Mouse (Mus musculus) MEL (cell line): ENCODE results near the gene Tmprss4. TPM values are rescaled to one million over a fixed set of nuclear protein-coding genes. Genes with fewer than 3 reads are reported as not detected.

Experiments
- DNase-seq: peaks from one replicate; pipeline ENCODE4 v3.0.0; 2011; ENCODE audit warnings: low read depth, low spot score
- H3K27ac ChIP-seq: 2 replicates; pipeline ENCODE4 v1.5.1; 2012; ENCODE audit warnings: low read depth, mild to moderate bottlenecking, control low read depth, low read length, moderate library complexity; ENCODE audit not compliant: control insufficient read depth
- H3K27me3 ChIP-seq, 2 experiments: fragments of 150-350 bp in 1 of 2; sonication (generic) in 1 of 2; 2 replicates each; pipeline ENCODE4 v1.6.1; 2012; ENCODE audit warnings: low read length in 2 of 2, mild to moderate bottlenecking in 2 of 2, improper control_type of control experiment in 1 of 2, moderate library complexity in 1 of 2; ENCODE audit not compliant: insufficient read depth in 2 of 2, control insufficient read depth in 1 of 2
- H3K36me3 ChIP-seq, 2 experiments: 2 replicates each; pipeline ENCODE4 v1.6.1; 2012 to 2014; ENCODE audit warnings: low read length in 2 of 2, improper control_type of control experiment in 1 of 2, inconsistent platforms in 1 of 2, mild to moderate bottlenecking in 1 of 2; ENCODE audit not compliant: insufficient read depth in 2 of 2, control insufficient read depth in 1 of 2
- H3K4me1 ChIP-seq, 2 experiments: fragments of 150-350 bp in 1 of 2; sonication (generic) in 1 of 2; 2 replicates each; pipeline ENCODE4 v1.6.1; 2012; ENCODE audit warnings: low read length in 2 of 2, improper control_type of control experiment in 1 of 2, mild to moderate bottlenecking in 1 of 2; ENCODE audit not compliant: insufficient read depth in 2 of 2, control insufficient read depth in 1 of 2
- H3K4me3 ChIP-seq, 2 experiments: fragments of 150-350 bp in 1 of 2; sonication (generic) in 1 of 2; 2 replicates each; pipeline ENCODE4 v1.5.1; 2012; ENCODE audit warnings: low read depth in 2 of 2, low read length in 2 of 2, mild to moderate bottlenecking in 2 of 2, moderate library complexity in 2 of 2, control low read depth in 1 of 2, improper control_type of control experiment in 1 of 2; ENCODE audit not compliant: control insufficient read depth in 1 of 2, insufficient read depth in 1 of 2
- H3K79me2 ChIP-seq: 2 replicates; pipeline ENCODE4 v1.6.1; 2012; ENCODE audit warnings: mild to moderate bottlenecking, low read length, moderate library complexity; ENCODE audit not compliant: control insufficient read depth, poor library complexity, insufficient read depth
- H3K9ac ChIP-seq: 2 replicates; pipeline ENCODE4 v1.6.1; 2012; ENCODE audit warnings: low read depth, mild to moderate bottlenecking, control low read depth, low read length, moderate library complexity; ENCODE audit not compliant: control insufficient read depth, poor library complexity, severe bottlenecking
- H3K9me3 ChIP-seq: fragments of 150-350 bp; sonication (generic); replicated peaks from 2 replicates; pipeline ENCODE4 v1.6.1; 2012; ENCODE audit warnings: mild to moderate bottlenecking, low read length, improper control_type of control experiment, moderate library complexity; ENCODE audit not compliant: insufficient read depth
- ELF1 ChIP-seq: IDR thresholded peaks from 2 replicates; pipeline ENCODE4 v1.6.1; 2014; ENCODE audit warnings: low read depth, mild to moderate bottlenecking, inconsistent platforms, low read length, improper control_type of control experiment, moderate library complexity
- EP300 ChIP-seq, 2 experiments: IDR thresholded peaks; 2 replicates each; pipeline ENCODE4 v1.6.1; 2011; ENCODE audit warnings: improper control_type of control experiment in 2 of 2, low read length in 2 of 2, low read depth in 1 of 2, mild to moderate bottlenecking in 1 of 2
- ETS1 ChIP-seq: IDR thresholded peaks from 2 replicates; pipeline ENCODE4 v1.6.1; 2012; ENCODE audit warnings: low read depth, mild to moderate bottlenecking, inconsistent platforms, low read length, improper control_type of control experiment, moderate library complexity
- GABPA ChIP-seq: IDR thresholded peaks from 2 replicates; pipeline ENCODE4 v1.6.1; 2012; ENCODE audit warnings: low read depth, mild to moderate bottlenecking, inconsistent platforms, low read length, improper control_type of control experiment, moderate library complexity
- GATA1 ChIP-seq: IDR thresholded peaks from 2 replicates; pipeline ENCODE4 v1.6.1; 2011; ENCODE audit warnings: low read depth, low read length, improper control_type of control experiment
- HCFC1 ChIP-seq: IDR thresholded peaks from 2 replicates; pipeline ENCODE4 v1.6.1; 2012; ENCODE audit warnings: low read depth, mild to moderate bottlenecking, inconsistent platforms, low read length, improper control_type of control experiment, moderate library complexity
- JUND ChIP-seq: IDR thresholded peaks from 2 replicates; pipeline ENCODE4 v1.6.1; 2011; ENCODE audit warnings: low read depth, mild to moderate bottlenecking, improper control_type of control experiment, low read length
- KAT2A ChIP-seq: conservative IDR thresholded peaks from 2 replicates; pipeline ENCODE4 v1.6.1; 2012; ENCODE audit warnings: low read depth, low read length, improper control_type of control experiment, inconsistent platforms
- MAFK ChIP-seq: IDR thresholded peaks from 2 replicates; pipeline ENCODE4 v1.6.1; 2011; ENCODE audit warnings: low read depth, mild to moderate bottlenecking, low read length, improper control_type of control experiment, borderline replicate concordance
- MAZ ChIP-seq: IDR thresholded peaks from 2 replicates; pipeline ENCODE4 v1.6.1; 2012; ENCODE audit warnings: low read depth, mild to moderate bottlenecking, inconsistent platforms, low read length, improper control_type of control experiment
- MYC ChIP-seq: IDR thresholded peaks from 2 replicates; pipeline ENCODE4 v1.6.1; 2011; ENCODE audit warnings: low read depth, mild to moderate bottlenecking, low read length, improper control_type of control experiment, moderate library complexity
- NELFE ChIP-seq: IDR thresholded peaks from 2 replicates; pipeline ENCODE4 v1.6.1; 2011; ENCODE audit warnings: low read depth, low read length, improper control_type of control experiment
- POLR2AphosphoS2 ChIP-seq: IDR thresholded peaks from 2 replicates; pipeline ENCODE4 v1.6.1; 2011; ENCODE audit warnings: low read length, improper control_type of control experiment
- POLR2AphosphoS5 ChIP-seq: IDR thresholded peaks from 2 replicates; pipeline ENCODE4 v1.6.1; 2012; ENCODE audit warnings: low read depth, borderline replicate concordance, mild to moderate bottlenecking, inconsistent platforms, low read length, moderate library complexity, mixed read lengths
- RAD21 ChIP-seq: IDR thresholded peaks from 2 replicates; pipeline ENCODE4 v1.6.1; 2011; ENCODE audit warnings: mild to moderate bottlenecking, low read depth, low read length, improper control_type of control experiment
- RCOR1 ChIP-seq: IDR thresholded peaks from 2 replicates; pipeline ENCODE4 v1.6.1; 2012; ENCODE audit warnings: low read depth, mild to moderate bottlenecking, inconsistent platforms, low read length, improper control_type of control experiment
- SIN3A ChIP-seq: IDR thresholded peaks from 2 replicates; pipeline ENCODE4 v1.6.1; 2012; ENCODE audit warnings: low read length, improper control_type of control experiment, inconsistent platforms
- TAL1 ChIP-seq: IDR thresholded peaks from 2 replicates; pipeline ENCODE4 v1.6.1; 2012; ENCODE audit warnings: mild to moderate bottlenecking, inconsistent platforms, low read length, moderate library complexity, mixed read lengths
- TBP ChIP-seq: IDR thresholded peaks from 2 replicates; pipeline ENCODE4 v1.8.0; 2011; ENCODE audit warnings: low read depth, low read length, improper control_type of control experiment
- UBTF ChIP-seq: IDR thresholded peaks from 2 replicates; pipeline ENCODE4 v1.6.1; 2012; ENCODE audit warnings: low read depth, mild to moderate bottlenecking, inconsistent platforms, low read length, improper control_type of control experiment, moderate library complexity, borderline replicate concordance; ENCODE audit not compliant: insufficient read depth
- USF1 ChIP-seq: IDR thresholded peaks from 2 replicates; pipeline ENCODE4 v1.6.1; 2014; ENCODE audit warnings: low read depth, mild to moderate bottlenecking, inconsistent platforms, low read length, improper control_type of control experiment, moderate library complexity
- ZC3H11A ChIP-seq: IDR thresholded peaks from 2 replicates; pipeline ENCODE4 v1.6.1; 2012; ENCODE audit warnings: low read depth, mild to moderate bottlenecking, inconsistent platforms, low read length, improper control_type of control experiment
- ZMIZ1 ChIP-seq: IDR thresholded peaks from 2 replicates; pipeline ENCODE4 v1.6.1; 2012; ENCODE audit warnings: low read depth, mild to moderate bottlenecking, inconsistent platforms, low read length, improper control_type of control experiment, moderate library complexity
- polyA plus RNA-seq, 2 experiments: library from polyadenylated mRNA; stranded (reverse) in 1 of 2; unstranded in 1 of 2; fragments of >175 nt in 1 of 2; fragments of >200 nt in 1 of 2; gene quantifications; 2 replicates each; pipeline versions ENCODE4 v1.2.1 to v1.2.4; 2012; ENCODE audit warnings: low replicate concordance in 2 of 2, low read depth in 1 of 2; ENCODE audit not compliant: insufficient read length in 2 of 2, insufficient read depth in 1 of 2, missing spikeins in 1 of 2
- total RNA-seq: library from RNA; depleted of rRNA; stranded (reverse); fragments of 300-350 nt; gene quantifications from 2 replicates; pipeline ENCODE4 v1.2.3, GENCODE M21; 2012

The Tmprss4 gene
- total and polyA plus RNA-seq, 3 experiments = not detected

- no peak overlapping the region for H3K27ac ChIP-seq
- H3K9me3 ChIP-seq = no peaks in the 10 kb centered on the region
- H3K79me2 ChIP-seq = no peaks in the 10 kb centered on the region
- no peaks in the 10 kb centered on the region for H3K4me1 ChIP-seq
- H3K36me3 ChIP-seq = no peaks in the 10 kb centered on the region
- DNase-seq = no peak
- no peak overlapping the region for H3K9ac ChIP-seq
- peaks cover 21 to 25% of the 10 kb centered on the region in 2 experiments for H3K27me3 ChIP-seq
- no peak for TF ChIP-seq ETS1
- no peak for TF ChIP-seq GABPA
- TF ChIP-seq POLR2AphosphoS2 = no peak
- no peak for TF ChIP-seq SIN3A
- no peak for TF ChIP-seq EP300 (IDR thresholded peaks at IDR 0.05; ENCODE audit: low read depth in 1 of 2, low read length in 2 of 2)
- TF ChIP-seq KAT2A = no peak
- TF ChIP-seq USF1 = no peak
- TF ChIP-seq ZC3H11A = no peak
- TF ChIP-seq JUND = no peak
- TF ChIP-seq MAFK = no peak
- no peak for TF ChIP-seq ZMIZ1
- TF ChIP-seq RCOR1 = no peak
- TF ChIP-seq TBP = no peak
- TF ChIP-seq HCFC1 = no peak
- no peak for TF ChIP-seq NELFE
- no peak for TF ChIP-seq RAD21
- no peak overlapping the region for H3K4me3 ChIP-seq
Observed at GRCm38 (mm10) chr9:45189661-45190174, 14.2 kb downstream of the Tmprss4 start.

GRCm38 (mm10) chr9:45188570-45189563 is 15.0 kb downstream of the Tmprss4 start:
- H3K9me3 ChIP-seq = no peaks in the 10 kb centered on the region
- H3K4me1 ChIP-seq = no peaks in the 10 kb centered on the region
- DNase-seq = no peak
- H3K27me3 ChIP-seq = peaks cover 18 to 25% of the 10 kb centered on the region in 2 experiments
- no peak overlapping the region for H3K9ac ChIP-seq
- H3K4me3 ChIP-seq = no peak overlapping the region
- no peaks in the 10 kb centered on the region for H3K36me3 ChIP-seq
- H3K27ac ChIP-seq = no peak overlapping the region
- no peak for TF ChIP-seq POLR2AphosphoS2
- TF ChIP-seq ZC3H11A = no peak
- TF ChIP-seq UBTF = no peak
- TF ChIP-seq MAZ = no peak
- no peak for TF ChIP-seq SIN3A
- TF ChIP-seq POLR2AphosphoS5 = no peak
- no peak for TF ChIP-seq MYC
- TF ChIP-seq TAL1 = no peak
- TF ChIP-seq GATA1 = no peak
- no peak for TF ChIP-seq ELF1
- no peaks in the 10 kb centered on the region for H3K79me2 ChIP-seq
